8 mouse cellular contexts compared by ENCODE assay signal in genomic region chr4:131723415-131724080, GRCm38 (mm10).
A peak's percentile ranks its signal among the peaks of the same experiment; 100 is the strongest.
DNase-seq lines count a peak whose midpoint lies in the region; ATAC-seq and TF ChIP-seq lines count a peak whose summit lies in the region.

No protein-coding gene starts in this region.

- no peaks in the 10 kb centered on the region for H3K36me3 ChIP-seq in thymus, adult 2 months (ENCODE audit: control insufficient read depth, insufficient read depth, low read length)
- no peaks in the 10 kb centered on the region for H3K36me3 ChIP-seq in forebrain, postnatal 0 days (ENCODE audit: insufficient read depth)
- no peaks in the 10 kb centered on the region for H3K36me3 ChIP-seq in kidney, embryonic 15.5 days
- no peaks in the 10 kb centered on the region for H3K36me3 ChIP-seq in limb, embryonic 11.5 days (ENCODE audit: control insufficient read depth, insufficient read depth, low read length)

- H3K4me2 ChIP-seq in forebrain, postnatal 0 days (ENCODE audit: low read depth) = no peak overlapping the region
- H3K4me2 ChIP-seq in kidney, embryonic 15.5 days = no peak overlapping the region
- H3K4me2 ChIP-seq in limb, embryonic 11.5 days (ENCODE audit: low read depth, severe bottlenecking) = no peak overlapping the region

- no peaks in the 10 kb centered on the region for H3K27me3 ChIP-seq in thymus, adult 2 months (ENCODE audit: control insufficient read depth, insufficient read depth, low read length)
- no peaks in the 10 kb centered on the region for H3K27me3 ChIP-seq in forebrain, postnatal 0 days (ENCODE audit: insufficient read depth, low read length)
- peaks cover 5% of the 10 kb centered on the region; the same call in 1 of the 2 replicates for H3K27me3 ChIP-seq in kidney, embryonic 15.5 days
- H3K27me3 ChIP-seq in limb, embryonic 11.5 days (ENCODE audit: control insufficient read depth, insufficient read depth, low read length) = no peaks in the 10 kb centered on the region

- TF ChIP-seq POLR2A in thymus, adult 2 months (IDR thresholded peaks at IDR 0.05; ENCODE audit: control insufficient read depth, extremely low read depth, insufficient read depth, low read length, poor library complexity) = no peak

- no peak overlapping the region for H3K27ac ChIP-seq in thymus, adult 2 months (ENCODE audit: control insufficient read depth, insufficient read depth, low read length)
- H3K27ac ChIP-seq in forebrain, postnatal 0 days (ENCODE audit: low read depth, low read length) = no peak overlapping the region
- H3K27ac ChIP-seq in kidney, embryonic 15.5 days = no peak overlapping the region
- H3K27ac ChIP-seq in limb, embryonic 11.5 days (replicated peaks; ENCODE audit: low read depth, low read length) = no peak overlapping the region

- H3K9ac ChIP-seq in forebrain, postnatal 0 days = no peak overlapping the region
- H3K9ac ChIP-seq in kidney, embryonic 15.5 days = no peak overlapping the region
- no peak overlapping the region for H3K9ac ChIP-seq in limb, embryonic 11.5 days (ENCODE audit: low read length)

- no peaks in the 10 kb centered on the region for H3K9me3 ChIP-seq in forebrain, postnatal 0 days (ENCODE audit: low read length)
- H3K9me3 ChIP-seq in kidney, embryonic 15.5 days (replicated peaks) = no peaks in the 10 kb centered on the region
- no peaks in the 10 kb centered on the region for H3K9me3 ChIP-seq in limb, embryonic 11.5 days (ENCODE audit: control insufficient read depth, low read length)

- peak; percentile 38 for DNase-seq in thymus, adult 2 months
- no peak for DNase-seq in thymus, adult 18-20 months
- peak; percentile 23 for DNase-seq in c-Kit-positive CD71-positive TER-119-negative erythroid progenitor cells, embryonic 14.5 days (ENCODE audit: low read depth)
- peak; percentile 65 for DNase-seq in forebrain, postnatal 0 days
- peak; percentile 77 for DNase-seq in limb, embryonic 11.5 days (ENCODE audit: low spot score)
- DNase-seq in right cerebral cortex, postnatal 25 days = peak; percentile 16

- ATAC-seq in forebrain, postnatal 0 days = no peak
- peak; percentile 44; the same call in 1 of the 2 replicates for ATAC-seq in kidney, embryonic 15.5 days (replicated peaks; ENCODE audit: low FRiP score)
- no peak for ATAC-seq in limb, embryonic 11.5 days (ENCODE audit: insufficient number of reproducible peaks, low FRiP score, low TSS enrichment, low read depth)
- ATAC-seq in monocyte, adult 5-6 weeks (replicated peaks; ENCODE audit: insufficient number of reproducible peaks, low FRiP score, low TSS enrichment, poor library complexity, severe bottlenecking) = no peak

- H3K4me1 ChIP-seq in thymus, adult 2 months (replicated peaks; ENCODE audit: control insufficient read depth, insufficient read depth, low read length) = no peaks in the 10 kb centered on the region
- no peaks in the 10 kb centered on the region for H3K4me1 ChIP-seq in forebrain, postnatal 0 days (ENCODE audit: insufficient read depth)
- peaks cover 22% of the 10 kb centered on the region for H3K4me1 ChIP-seq in kidney, embryonic 15.5 days
- no peaks in the 10 kb centered on the region for H3K4me1 ChIP-seq in limb, embryonic 11.5 days (ENCODE audit: control insufficient read depth, insufficient read depth, low read length)

- no peak overlapping the region for H3K4me3 ChIP-seq in thymus, adult 2 months (ENCODE audit: control insufficient read depth, insufficient read depth, low read length)
- H3K4me3 ChIP-seq in forebrain, postnatal 0 days (ENCODE audit: low read depth, low read length) = no peak overlapping the region
- H3K4me3 ChIP-seq in kidney, embryonic 15.5 days (replicated peaks) = no peak overlapping the region
- H3K4me3 ChIP-seq in limb, embryonic 11.5 days (ENCODE audit: low read depth, low read length) = no peak overlapping the region

- peak; percentile 71; the same call in 1 of the 2 replicates for TF ChIP-seq CTCF in thymus, adult 2 months (IDR thresholded peaks at IDR 0.05; ENCODE audit: borderline replicate concordance, control insufficient read depth, extremely low read depth, insufficient read depth, low read length, poor library complexity)
- TF ChIP-seq CTCF in forebrain, postnatal 0 days (IDR thresholded peaks at IDR 0.05; ENCODE audit: low read depth) = peak; percentile 63

- 50% methylated on average over 11 of the region's 11 CpGs for WGBS in thymus, adult 2 months
- WGBS in forebrain, postnatal 0 days = 43% methylated on average over 11 of the region's 11 CpGs
- WGBS in kidney, embryonic 15.5 days = 50% methylated on average over 11 of the region's 11 CpGs
- WGBS in limb, embryonic 11.5 days = 57% methylated on average over 11 of the region's 11 CpGs

Comparison
In these comparisons a context has a peak if more than half of its experiments do, and no peak if none do; other contexts are left out.
1. DNase-seq: peak in thymus, adult 2 months (single experiment), c-Kit-positive CD71-positive TER-119-negative erythroid progenitor cells, embryonic 14.5 days (single experiment), forebrain, postnatal 0 days (single experiment), limb, embryonic 11.5 days (single experiment) and right cerebral cortex, postnatal 25 days (single experiment); none in thymus, adult 18-20 months (0 of 2).